Mouse (Mus musculus) cortical plate, adult 2 months (tissue): ENCODE measurements at regions not wholly inside any gene's neighbourhood (a gene's known extent, or its start where the extent isn't known, plus 50 kb on each side); places are given as distances from the start of the nearest gene placed in this dataset.

ENCODE experiments used
- CTCF ChIP-seq: fragments of 200-500 bp; IDR thresholded peaks from 2 replicates; pipeline ENCODE4 v1.5.1; 2011; ENCODE audit warnings: mild to moderate bottlenecking, control low read depth, low read length; ENCODE audit not compliant: insufficient read depth; ENCODE audit errors: extremely low read depth
- POLR2A ChIP-seq: fragments of 200-500 bp; IDR thresholded peaks from 2 replicates; pipeline ENCODE4 v1.6.1; 2011; ENCODE audit warnings: mild to moderate bottlenecking, low read length, control low read depth; ENCODE audit not compliant: insufficient read depth; ENCODE audit errors: extremely low read depth

DNA sequence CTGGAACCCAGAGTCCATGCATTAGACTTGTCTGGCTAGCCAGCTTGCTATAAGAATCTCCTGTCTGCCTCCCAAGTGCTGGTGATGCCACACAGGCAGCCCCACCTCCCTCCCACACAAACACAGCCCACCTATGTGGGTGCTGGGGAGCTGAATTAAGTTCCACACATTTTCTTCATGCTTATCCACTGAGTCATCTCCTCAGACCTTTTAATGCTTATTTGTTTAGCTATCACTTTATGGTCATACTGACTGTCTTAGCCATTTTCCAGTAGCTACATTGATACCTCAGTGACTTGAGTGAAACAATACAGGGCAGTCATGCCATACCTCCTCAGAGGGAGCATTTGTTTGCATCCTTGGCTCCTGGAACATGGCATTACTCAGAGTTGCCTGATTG, 531.1 kb upstream of the Id2 start:
- TF ChIP-seq POLR2A: no peak
- TF ChIP-seq CTCF: no peak
